Mouse (Mus musculus) cerebellum, postnatal 14 days (tissue): ENCODE measurements at regions not wholly inside any gene's neighbourhood (a gene's known extent, or its start where the extent isn't known, plus 50 kb on each side); places are given as distances from the start of the nearest gene placed in this dataset.

ENCODE experiments used
- DNase-seq, 2 experiments: peaks; one replicate each; pipeline ENCODE4 v3.0.0; 2021; ENCODE audit warnings: mixed read lengths in 2 of 2

DNA sequence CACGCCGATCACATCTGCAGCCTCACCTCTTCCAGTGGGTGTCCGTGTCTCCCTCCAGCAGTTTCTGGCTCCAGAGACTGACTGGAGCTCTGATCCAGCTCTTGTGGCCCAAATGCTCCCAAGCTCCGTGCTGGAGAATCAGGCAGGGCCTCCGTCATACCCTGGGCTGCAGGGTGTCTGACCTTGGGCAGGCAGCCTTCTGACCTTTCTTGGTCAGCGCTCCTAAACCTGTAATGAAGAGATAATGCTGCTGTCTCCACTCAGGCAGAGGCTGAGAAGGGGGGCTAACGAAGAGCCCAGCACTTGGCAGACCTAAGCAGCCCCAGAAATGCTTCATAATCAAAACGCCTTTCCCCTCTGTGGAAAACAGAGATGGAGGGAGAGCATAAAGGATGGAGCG is 89.9 kb upstream of the Mef2a start:
- no peak for DNase-seq

DNA sequence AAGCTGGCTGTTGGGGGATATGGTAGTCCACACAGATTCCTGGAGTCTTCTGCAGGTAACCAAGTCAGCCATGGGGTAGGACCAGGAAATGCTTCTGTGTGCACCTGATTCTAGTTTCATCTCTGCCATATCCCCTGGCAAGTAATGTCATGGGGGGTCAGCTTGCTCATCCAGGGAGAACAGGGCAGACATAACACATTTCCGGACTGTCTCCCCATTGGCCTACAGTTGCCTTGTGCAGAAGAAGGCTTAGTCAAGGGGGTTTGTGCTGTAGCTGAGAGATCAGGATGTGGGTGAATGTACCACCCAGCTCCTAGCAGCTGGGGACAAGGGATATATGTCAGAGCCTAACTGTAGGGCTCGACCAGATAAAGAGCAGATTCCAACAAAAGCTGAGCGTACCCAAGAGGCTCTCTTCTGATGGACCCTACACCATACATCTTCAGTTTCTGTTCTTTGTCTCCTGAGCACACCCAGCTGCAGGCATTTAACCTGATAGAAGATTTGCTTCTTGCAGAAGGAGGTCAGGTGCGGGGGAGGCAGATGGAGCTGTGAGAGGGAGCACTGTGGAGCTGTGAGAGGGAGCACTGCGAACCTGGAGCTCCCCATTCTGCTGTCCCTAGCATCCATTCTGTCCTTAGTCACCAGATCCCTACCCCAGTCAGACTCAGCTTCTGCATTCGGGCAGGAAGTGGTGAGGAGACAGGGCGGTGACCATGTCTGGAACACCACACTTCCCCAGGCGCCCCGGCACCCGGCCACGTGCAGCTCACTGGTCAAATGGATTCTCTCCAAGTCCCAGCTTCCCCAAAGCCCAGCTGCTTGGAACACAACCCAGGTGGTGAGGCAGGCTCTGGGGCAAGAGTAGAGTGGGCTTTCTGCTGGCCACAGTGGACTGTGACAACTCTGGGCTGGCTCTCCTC is 88.9 kb upstream of the Mef2a start:
- peak in 1 of 2 experiments; percentile 57 for DNase-seq

DNA sequence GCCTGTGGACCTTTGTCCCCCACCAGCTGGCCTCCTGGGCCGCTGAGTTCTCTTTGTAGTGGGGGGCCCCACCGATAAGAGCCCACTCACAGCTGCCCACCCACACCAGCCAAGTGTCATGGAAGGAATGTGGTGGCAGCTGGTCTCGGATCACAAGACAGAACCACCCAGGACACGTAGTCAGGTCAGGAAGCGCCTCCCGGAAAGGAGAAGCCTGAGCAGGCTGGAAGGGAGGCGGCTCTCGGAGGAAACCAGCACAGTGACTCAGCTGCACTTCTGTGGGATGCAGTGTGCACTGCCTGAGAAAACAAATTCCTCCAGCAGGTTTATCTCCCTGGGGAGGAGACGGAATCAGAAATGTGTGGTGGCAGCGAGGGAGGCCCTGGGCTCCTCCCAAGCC is 87.2 kb upstream of the Mef2a start:
- DNase-seq: no peak

DNA sequence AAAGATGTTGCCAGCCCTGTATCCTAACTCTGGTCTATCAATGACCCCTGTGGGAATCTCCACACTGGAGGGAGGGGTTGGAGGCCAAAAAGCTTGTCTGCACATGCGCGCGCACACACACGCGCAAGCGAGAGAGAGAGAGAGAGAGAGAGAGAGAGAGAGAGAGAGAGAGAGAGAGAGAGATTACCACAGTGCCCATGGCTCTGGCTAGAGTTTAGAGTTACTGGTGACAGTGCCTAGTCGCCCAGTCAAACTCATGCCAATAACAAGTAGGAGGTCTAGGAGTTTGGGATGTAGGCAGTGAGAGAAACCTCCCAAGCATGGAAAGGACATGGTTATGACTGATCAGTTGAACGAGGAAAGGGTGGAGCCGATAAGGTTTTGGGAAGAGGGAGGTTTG is 86.6 kb upstream of the Mef2a start:
- DNase-seq: no peak

DNA sequence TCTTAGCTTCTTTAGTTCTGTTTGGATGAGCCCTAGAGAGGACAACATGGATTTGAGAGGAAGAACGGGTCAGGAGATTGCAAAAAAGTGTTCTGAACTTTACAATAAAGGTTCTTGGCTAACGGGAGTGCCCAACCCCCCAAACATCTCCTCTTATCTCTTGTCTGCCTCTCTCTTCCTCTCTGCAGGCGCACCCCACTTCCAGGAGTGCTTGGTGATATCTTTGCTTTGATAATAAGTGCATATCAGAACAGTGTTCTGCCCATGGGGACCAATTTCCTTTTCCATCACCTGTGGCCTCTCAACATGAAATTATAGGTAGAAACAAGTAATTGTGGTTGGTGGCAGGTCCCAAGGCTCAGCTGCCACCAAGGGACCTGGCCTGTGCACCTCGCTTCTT is 86.0 kb upstream of the Mef2a start:
- no peak for DNase-seq

DNA sequence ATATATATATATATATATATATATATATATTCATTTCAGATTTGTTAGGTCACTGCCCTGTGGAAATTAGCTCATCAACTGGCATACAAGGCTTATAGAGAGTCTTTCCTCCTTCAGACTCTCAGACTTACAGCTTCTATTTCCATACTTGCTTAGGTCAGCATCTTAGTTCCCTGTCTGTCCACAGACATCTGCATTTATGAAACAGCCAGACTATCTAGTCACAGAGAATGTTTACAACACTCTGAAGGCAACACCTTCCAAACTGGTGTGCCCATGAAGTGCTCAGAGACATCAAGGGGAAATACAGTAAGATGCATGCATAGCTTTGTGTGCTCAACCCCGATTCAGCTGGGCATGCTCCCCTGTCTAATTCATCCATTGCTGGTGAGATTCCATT is 85.2 kb upstream of the Mef2a start:
- DNase-seq: no peak

DNA sequence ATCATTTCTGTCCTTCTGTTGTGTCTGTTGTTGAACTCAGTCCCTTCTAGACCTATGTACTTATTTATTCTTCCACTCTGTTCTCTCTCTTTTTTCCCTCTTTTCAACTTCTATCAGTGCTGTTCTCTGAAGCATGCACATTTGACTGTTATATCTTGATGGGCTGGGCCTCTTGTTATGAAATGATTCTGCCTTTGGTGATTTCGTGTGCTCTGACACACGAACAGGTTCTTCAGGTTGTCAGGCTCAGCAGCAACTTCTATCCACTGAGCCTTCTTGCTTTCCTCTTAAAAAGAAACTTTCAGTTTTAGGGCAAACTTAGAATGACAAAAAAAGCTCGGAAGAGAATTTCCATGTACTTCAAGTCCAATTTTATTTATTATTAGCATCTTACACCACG is 83.4 kb upstream of the Mef2a start:
- DNase-seq: no peak

DNA sequence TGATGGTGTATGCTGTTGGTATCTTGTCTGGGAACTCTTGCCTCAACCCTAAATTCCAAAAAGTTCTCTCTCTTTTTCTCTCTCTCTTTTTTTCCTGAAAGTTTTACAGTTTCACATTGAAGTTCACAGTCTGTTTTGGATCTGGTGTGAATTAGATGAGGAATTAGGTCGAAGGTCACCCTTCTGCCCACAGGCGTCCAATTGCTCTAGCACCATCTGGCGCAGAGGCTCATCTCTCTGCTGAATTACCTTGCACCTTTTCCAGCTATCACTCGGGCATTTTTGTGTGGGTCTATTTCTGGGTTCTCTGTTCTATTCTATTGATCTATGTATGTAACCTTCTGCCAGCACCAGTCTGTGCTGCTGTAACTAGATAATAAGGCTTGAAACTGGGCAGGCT is 81.8 kb upstream of the Mef2a start:
- no peak for DNase-seq

DNA sequence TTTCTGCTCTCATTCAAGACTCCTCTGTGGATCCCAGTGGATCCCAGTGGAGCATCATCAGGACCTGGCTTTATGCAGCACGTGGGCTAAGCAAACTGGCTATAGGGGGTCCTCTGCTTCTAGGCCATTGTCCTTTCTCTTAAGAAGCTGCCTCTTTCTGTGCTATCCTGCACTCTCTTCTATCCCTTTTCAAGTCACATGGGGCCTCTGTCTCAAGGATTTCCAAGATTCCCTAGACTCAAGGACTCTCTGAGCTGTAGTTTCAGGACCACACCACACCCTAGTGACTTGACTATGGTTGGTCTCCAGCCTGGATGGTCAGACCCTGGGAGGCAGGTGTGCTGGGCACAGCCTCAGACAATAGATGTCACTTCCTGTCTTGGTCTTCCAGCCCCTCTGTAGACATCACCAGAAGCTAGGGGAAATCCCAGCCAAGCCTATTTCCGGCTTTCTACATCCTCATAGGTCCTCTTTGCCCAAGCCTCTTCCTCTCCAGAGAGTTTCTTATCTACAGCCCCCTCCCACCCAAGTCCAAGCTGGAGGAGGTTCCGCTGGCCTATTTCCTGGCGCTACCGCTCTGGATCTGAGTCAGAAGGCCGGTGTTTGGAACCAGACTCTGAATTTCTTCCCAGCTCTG is 78.6 kb upstream of the Mef2a start:
- DNase-seq: no peak

DNA sequence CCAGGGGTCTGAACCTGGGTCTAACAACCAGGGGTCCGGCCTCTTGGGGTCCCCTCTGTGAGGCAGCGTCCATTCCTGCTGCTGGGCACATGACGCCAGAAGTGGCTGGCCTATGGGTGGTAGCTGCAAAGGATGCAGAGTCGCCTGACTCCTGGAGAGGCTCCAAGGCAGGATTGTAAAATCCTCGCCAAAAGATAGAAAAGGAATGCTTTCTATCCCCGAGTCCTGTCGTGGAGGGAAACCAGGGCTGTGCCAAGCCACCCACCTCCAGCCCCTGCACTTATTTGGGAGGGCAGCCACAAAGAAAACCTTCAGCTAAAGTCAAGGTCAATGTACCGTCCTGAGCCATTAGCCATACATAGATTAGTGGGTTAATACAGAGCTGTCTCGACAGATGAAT is 73.9 kb upstream of the Mef2a start:
- no peak for DNase-seq

DNA sequence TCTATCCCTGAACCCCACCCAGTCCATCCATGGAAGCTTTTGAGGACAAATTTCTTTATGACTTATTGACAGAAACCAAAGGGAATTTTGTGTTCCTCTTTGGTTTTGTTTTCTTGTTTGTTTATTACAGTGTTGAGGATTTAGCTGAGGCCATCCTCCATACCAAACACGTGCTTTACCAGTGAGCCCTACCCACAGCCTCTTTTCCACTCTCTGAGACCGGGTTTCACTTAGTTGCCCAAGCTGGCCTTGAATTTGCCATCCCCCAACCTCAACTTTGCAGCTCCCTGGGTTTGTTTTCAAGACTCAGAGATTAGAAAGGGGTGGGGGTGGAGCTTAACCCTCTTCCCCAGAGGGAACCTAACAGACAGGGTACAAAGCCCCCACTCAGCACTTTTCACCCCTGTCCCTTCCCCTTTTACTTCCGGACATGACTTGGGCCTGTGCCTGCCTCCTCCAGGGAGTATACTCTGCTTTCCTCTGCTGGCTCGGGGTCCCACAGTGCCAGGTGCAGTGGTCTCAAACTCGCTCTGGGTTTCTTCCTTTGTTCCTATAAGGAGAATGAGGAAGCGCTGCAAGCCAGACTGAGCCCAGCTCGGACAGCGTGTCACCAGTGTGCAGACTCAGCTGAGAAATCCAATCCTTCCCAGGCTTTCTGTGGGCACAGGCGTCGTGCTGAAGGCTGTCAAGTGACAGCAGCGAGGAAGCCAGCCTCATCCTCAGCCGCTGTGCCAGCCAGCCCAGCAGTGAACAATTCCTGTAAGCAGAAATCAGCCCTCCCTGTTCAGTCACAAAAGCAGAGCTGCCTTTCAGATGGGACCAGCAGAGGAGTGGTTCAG is 72.8 kb upstream of the Mef2a start:
- no peak for DNase-seq

DNA sequence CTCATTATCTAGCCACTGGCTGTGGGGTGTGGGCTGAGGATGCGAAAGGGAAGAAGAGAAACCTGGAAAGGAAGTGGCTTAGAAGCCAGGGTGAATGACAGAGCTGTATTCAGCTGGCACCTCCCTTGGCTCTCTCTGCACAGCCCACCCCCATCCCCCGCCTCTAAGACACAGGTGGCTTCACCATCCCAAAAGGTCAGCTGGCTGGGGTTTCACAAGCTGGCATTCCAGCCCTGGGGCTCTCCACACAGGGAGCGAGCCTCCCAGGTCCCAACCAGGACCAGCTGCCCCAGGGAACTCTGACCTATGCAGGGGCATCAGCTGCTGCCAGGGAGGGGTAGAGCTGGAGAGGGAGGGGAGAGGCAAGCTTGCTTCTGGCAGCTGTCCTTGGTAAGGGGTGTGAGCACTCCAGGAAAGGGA is 71.9 kb upstream of the Mef2a start:
- no peak for DNase-seq

DNA sequence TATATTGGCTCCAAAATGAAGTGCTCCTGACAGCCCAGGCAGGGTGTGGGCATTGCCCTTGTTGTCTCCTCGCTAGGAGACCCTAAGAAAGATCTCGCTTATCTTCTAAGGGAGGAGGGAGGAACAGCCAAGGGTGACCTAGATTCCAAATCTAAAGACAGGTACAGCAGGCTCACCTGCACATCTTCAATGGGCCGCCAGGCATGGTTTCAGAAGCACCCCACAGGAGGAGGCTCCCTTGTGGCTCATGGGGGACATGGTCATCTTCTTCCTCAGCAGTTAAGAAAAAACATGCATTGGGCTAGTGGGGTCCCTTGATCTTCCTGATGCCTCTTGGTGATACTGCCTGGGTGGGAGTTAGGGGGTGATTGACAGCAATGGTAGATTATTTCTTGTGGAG is 71.0 kb upstream of the Mef2a start:
- no peak for DNase-seq

DNA sequence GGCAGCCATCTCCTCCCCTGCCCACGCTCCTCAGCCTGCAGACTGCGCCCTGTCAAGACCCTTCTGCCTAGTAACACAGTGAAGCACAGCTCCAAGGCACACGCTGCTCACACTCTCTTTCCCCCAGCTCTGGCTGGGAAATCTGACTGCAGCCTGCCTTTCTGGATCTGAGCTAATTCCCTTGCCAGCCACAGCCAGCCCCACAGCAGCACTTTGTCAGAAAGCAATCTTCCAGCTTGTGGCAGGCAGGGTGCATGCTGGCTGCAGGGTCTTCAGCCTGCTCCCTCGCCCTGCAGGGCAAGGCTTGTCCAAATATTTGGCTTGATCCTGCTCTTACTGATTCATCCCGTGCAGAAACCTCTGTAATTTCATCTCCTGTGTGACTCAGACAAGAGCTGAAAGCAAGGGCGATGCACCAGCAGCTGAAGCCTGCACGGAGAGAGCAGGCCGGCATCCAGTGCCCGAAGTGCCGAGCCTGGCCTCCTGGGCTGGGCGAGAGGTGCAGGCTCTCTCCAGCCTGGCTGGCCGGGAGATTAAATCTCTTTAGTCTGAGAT is 70.4 kb upstream of the Mef2a start:
- DNase-seq: peak; percentile 40 to 42

DNA sequence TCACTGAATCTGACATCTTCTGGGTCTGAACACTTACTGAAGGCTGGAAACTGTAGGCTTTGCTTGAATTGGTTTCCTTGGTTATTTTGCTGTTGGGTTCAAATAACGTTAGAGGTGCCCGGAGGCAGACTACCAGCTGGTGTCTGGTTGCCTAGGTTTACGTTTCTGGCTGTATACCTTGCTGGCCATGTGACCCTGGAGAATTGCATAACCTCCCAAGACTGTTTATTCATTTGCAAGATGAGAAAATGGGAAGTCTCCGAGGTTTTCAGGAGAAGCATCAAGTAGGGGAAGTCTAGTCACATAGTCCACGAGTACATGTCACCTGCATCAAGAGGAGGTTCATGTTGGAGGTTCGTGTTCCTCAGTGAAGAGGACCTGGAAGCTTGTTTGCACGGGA is 69.6 kb upstream of the Mef2a start:
- no peak for DNase-seq

DNA sequence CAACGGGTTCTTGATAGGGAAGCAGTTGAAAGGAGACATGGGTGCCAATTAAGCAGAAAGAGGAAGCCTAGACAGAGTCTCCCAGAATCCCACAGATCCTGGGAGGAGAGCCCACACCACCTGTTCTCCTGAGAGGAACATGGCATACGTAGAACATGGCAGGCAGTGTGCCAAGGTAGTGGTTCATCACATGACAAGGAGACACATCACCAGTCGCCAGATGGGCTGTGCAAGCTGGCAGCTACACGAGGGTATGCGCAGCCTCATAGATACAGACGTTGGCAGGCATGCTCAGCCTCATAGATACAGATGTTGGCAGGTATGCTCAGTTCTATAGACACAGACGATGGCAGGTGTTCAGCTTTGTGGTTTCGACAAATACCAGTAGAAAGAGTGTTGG is 68.1 kb upstream of the Mef2a start:
- peak; percentile 76 to 91 for DNase-seq

DNA sequence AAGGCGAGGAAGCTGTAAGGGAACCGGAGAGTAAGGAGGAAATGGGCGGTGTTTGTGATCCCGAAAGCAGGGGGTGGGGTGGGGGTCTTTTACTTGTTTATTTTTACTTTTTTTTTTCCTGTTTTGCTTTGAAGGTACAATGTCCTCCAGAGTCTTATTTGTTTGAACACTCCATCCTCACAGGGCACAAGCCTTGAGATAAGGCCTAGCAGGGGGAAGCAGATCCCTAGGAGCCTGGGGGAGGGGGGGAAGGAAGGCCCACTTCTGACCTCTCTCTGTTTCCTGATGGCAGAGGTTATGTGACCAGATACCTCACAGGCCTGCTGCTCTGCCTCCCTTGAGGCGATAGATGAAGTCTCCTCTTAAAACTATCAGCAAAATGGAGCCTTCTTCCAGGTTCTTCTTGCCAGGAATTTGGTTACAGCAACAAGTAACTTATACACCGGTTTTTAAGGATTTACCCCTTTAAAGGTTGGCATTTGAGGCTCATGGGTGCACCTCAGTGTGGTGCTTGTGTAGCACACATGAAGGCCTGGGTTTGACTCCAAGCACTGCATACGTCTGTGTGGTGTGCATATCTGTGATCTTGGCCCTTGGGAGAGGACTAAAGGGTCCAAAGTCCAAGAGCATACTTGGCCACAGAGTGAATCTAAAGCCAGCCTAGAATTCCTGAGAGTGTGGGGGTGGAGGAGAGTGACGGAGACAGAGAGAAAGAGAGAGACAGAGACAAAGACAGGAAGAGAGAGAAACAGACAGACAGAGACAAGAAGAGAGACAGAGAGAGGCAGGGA is 64.8 kb upstream of the Mef2a start:
- DNase-seq: no peak

DNA sequence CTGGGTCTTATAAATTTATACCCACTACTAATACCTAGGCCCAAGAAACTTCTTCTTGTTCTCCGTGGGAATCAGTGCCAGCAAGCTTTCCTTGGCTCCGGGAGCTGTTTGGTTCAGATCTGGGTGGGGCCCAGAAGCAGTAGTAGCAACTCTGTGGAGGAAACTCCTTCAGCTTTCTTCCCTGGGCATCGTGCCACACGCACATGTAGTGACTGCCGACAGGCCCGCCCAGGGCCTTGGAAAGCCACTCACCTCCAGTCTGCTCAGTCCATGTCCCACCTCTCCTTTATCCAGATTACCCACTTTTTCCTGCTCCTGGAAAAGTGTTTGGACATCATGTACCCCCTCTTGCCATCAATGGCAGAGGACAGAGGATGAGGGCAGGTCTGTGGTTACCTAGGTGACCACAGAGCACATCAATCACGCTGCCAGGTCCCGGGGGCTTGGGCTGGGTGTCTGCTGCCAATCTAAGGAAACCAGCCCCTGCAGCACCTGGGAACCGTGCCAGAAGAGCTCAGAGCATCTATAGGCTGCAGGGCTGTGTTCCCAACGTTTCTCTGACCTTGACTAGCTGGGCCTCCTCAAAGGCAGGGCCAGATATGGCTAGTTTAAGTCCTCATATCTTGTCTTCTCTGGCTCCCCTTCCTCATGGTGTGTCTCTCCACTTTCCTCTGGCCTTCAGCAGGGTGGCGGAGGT is 63.1 kb upstream of the Mef2a start:
- peak in 1 of 2 experiments; percentile 42 for DNase-seq

DNA sequence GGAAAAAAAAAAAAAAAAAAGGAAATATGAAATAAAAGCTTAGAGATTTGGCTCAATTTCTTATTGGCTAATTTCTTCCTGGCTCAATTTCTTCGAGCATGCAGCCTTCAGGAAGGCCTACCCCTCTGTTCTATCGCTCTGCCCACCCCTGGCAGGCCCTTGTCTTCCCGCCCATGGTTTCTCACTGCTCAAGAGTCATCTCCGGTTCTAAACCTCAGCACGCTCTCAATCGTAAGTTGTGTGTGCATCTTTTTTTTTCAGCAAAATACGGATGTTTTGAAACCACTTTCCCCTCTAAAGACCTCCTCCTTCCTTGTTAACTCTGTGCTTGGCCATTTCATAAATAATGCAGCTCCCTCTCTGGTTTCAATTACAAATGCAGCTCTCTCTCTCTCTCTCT is 58.3 kb upstream of the Mef2a start:
- DNase-seq: no peak

DNA sequence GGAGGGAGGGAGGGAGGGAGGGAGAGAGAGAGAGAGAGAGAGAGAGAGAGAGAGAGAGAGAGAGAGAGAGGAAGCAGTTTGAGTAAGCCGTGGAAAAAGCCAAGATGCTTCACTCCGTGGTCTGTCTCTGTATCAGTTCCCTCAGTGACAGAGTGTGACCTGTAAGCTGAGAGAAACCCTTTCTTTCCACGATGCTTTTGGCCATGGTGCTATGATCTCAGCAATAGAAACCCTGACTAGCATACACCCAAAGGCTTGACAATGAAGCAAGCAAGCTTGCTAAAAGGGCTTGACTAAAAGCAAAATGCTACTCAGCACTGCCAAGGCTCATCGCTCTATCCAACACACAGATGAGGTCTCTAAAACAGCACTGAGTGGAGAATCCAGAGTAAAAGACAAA is 57.4 kb upstream of the Mef2a start:
- no peak for DNase-seq

DNA sequence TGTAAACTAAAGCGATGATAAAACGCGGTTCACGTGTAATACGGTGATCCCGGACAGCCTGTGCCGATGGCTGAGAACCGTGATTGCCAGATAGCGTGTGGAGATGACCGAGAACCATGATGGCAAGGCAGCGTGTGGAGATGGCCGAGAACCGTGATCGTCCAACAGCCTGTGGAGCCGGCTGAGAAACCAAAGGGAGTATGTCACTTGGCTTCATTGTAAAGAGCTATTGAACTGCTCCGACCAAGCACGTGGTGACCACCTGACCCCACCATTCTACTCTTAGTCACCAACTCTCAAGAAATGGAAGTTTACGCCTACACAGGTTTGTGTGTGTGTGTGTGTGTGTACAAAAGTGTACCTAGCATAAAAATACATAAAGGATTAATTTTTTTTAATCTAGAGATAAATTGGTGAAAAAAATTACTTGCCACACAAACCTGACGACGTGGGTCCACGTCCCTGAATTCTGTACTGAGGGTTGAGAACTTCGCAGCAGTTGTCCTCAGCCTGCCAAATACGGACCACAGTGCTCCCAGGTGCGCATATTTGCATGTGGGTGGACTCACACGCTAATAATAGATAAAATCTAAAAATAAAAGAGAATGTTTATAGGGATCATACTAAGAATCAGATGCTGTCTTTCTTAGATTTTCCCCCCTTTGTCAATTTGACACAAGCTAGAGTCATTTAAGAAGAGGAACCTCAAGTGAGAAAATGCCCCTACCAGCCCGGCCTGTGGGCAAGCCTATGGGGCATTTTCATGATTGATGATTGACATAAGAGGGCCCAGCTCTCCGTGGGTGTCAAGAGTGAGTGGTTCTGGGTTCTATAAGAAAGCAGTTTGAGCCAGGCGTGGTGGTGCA is 56.6 kb upstream of the Mef2a start:
- DNase-seq: no peak
